Mouse (Mus musculus) cerebellum, adult 2 months (tissue): ENCODE measurements at regions not wholly inside any gene's neighbourhood (a gene's known extent, or its start where the extent isn't known, plus 50 kb on each side); places are given as distances from the start of the nearest gene placed in this dataset.
"Not testable (repeated sequence)": the region's sequence is repeated elsewhere in the genome, so short reads cannot be mapped to it uniquely, and the experiment has no call there.

Experiments
- CTCF ChIP-seq: fragments of 200-500 bp; IDR thresholded peaks from 2 replicates; pipeline ENCODE4 v1.5.1; 2011; ENCODE audit warnings: low read depth, mild to moderate bottlenecking, control low read depth, low read length, moderate library complexity, borderline replicate concordance; ENCODE audit not compliant: insufficient read depth
- POLR2A ChIP-seq: fragments of 200-500 bp; IDR thresholded peaks from 2 replicates; pipeline ENCODE4 v1.6.1; 2011; ENCODE audit warnings: low read length, control low read depth, borderline replicate concordance; ENCODE audit not compliant: insufficient read depth

- not testable (repeated sequence) for TF ChIP-seq POLR2A, CTCF
These were observed 1898.1 kb downstream of the 9330182O14Rik start for GRCm38 (mm10) chr15:42032286-42032685.
